Mouse (Mus musculus) urinary bladder, adult 2 months (tissue): ENCODE measurements around the gene Cwc15. TPM values are rescaled to one million over a fixed set of nuclear protein-coding genes. Genes with fewer than 3 reads are reported as not detected.
"Not testable (repeated sequence)": the region's sequence is repeated elsewhere in the genome, so short reads cannot be mapped to it uniquely, and the experiment has no call there.

Source experiments
- DNase-seq: peaks from one replicate; pipeline ENCODE4 v3.0.0; 2022; ENCODE audit warnings: low spot score
- polyA plus RNA-seq: library from polyadenylated mRNA; depleted of rRNA; stranded (reverse); fragments of >200 nt; gene quantifications from 2 replicates; pipeline ENCODE4 v1.2.3, GENCODE M21; 2012; rRNA removed

Cwc15 gene
- polyA plus RNA-seq: 107 and 118 TPM in 2 replicates

GRCm38 (mm10) chr9:14500023-14500915 lies at the start of gene Cwc15, which contains the start of gene Kdm4d:
Gene Cwc15 (plus strand): TSS chr9:14500617.
Gene Kdm4d (minus strand): TSS chr9:14500482.
- DNase-seq: peak; percentile 77

GRCm38 (mm10) chr9:14451120-14451519 lies 49.3 kb upstream of the Cwc15 start:
- DNase-seq: not testable (repeated sequence)

GRCm38 (mm10) chr9:14456320-14456719 lies 44.1 kb upstream of the Cwc15 start:
- DNase-seq: no peak

- not testable (repeated sequence) for DNase-seq
Measured at GRCm38 (mm10) chr9:14462536-14462935, 37.9 kb upstream of the Cwc15 start.

GRCm38 (mm10) chr9:14463668-14464067 lies 36.7 kb upstream of the Cwc15 start:
- DNase-seq: not testable (repeated sequence)

GRCm38 (mm10) chr9:14498896-14499705 lies 1.3 kb upstream of the Cwc15 start:
- no peak for DNase-seq

- DNase-seq: no peak
Measured at GRCm38 (mm10) chr9:14500916-14501424, 553 bp downstream of the Cwc15 start.

GRCm38 (mm10) chr9:14512633-14513445 lies 12.4 kb downstream of the Cwc15 start:
- no peak for DNase-seq

- no peak for DNase-seq
Measured at GRCm38 (mm10) chr9:14517296-14517695, 16.9 kb downstream of the Cwc15 start.

- DNase-seq: no peak
Measured at GRCm38 (mm10) chr9:14518105-14518504, 17.7 kb downstream of the Cwc15 start.

- DNase-seq: no peak
Measured at GRCm38 (mm10) chr9:14520971-14521670, 20.7 kb downstream of the Cwc15 start.

- no peak for DNase-seq
Measured at GRCm38 (mm10) chr9:14521695-14522094, 21.3 kb downstream of the Cwc15 start.

GRCm38 (mm10) chr9:14523408-14524043 lies 23.1 kb downstream of the Cwc15 start:
- DNase-seq: peak; percentile 48

- DNase-seq: no peak
Measured at GRCm38 (mm10) chr9:14530004-14530403, 29.6 kb downstream of the Cwc15 start.

- DNase-seq: no peak
Measured at GRCm38 (mm10) chr9:14532283-14532682, 31.9 kb downstream of the Cwc15 start.

GRCm38 (mm10) chr9:14533659-14534058 lies 33.2 kb downstream of the Cwc15 start:
- DNase-seq: no peak

GRCm38 (mm10) chr9:14534833-14535456 lies 34.5 kb downstream of the Cwc15 start:
- no peak for DNase-seq

- no peak for DNase-seq
Measured at GRCm38 (mm10) chr9:14544034-14544757, 43.8 kb downstream of the Cwc15 start.
